Mouse (Mus musculus) urinary bladder, postnatal 4 days (tissue): Measurements from ENCODE around the gene Gkn1.

ENCODE experiments used
- DNase-seq, 2 experiments: peaks; one replicate each; pipeline ENCODE4 v3.0.0; 2021 to 2022; ENCODE audit warnings: low spot score in 2 of 2

The Gkn1 gene

GRCm38 (mm10) chr6:87323381-87323780 is 27.4 kb downstream of the Gkn1 start:
- no peak for DNase-seq

- no peak for DNase-seq
Measured at GRCm38 (mm10) chr6:87318651-87319050, 32.1 kb downstream of the Gkn1 start.

GRCm38 (mm10) chr6:87316966-87317365 is 33.8 kb downstream of the Gkn1 start:
- DNase-seq = no peak

- DNase-seq = no peak
Measured at GRCm38 (mm10) chr6:87312761-87313160, 38.0 kb downstream of the Gkn1 start.

GRCm38 (mm10) chr6:87304486-87304885 is 46.3 kb downstream of the Gkn1 start:
- no peak for DNase-seq

- no peak for DNase-seq
Measured at GRCm38 (mm10) chr6:87302746-87303145, 48.0 kb downstream of the Gkn1 start.

GRCm38 (mm10) chr6:87301991-87302390 is 48.8 kb downstream of the Gkn1 start:
- no peak for DNase-seq
